Mouse (Mus musculus): ENCODE measurements around the gene Smarca2.
"Not testable (repeated sequence)": the region's sequence is repeated elsewhere in the genome, so short reads cannot be mapped to it uniquely, and the experiment has no call there.

Smarca2 gene

DNA sequence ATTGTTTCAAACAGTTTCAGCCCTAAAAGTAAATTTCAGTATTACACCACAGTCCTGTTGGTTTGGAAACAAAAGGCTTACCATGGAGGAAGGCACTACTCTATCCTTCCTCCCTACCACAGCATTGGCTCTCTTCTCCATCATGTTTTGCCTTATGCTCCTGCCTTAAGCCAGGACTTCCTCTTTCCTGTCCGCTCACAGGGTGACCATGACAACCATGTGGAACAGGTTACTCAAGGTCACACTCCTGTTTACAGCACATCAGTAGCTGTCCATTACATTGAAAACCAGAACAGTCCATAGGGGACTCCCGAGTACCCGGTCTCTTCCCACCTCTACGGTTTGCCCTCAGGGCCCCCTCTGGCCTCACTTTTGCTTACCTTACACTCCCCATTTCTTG lies 92.3 kb downstream of the Smarca2 start:
- no peak for DNase-seq (ENCODE audit: low spot score)

DNA sequence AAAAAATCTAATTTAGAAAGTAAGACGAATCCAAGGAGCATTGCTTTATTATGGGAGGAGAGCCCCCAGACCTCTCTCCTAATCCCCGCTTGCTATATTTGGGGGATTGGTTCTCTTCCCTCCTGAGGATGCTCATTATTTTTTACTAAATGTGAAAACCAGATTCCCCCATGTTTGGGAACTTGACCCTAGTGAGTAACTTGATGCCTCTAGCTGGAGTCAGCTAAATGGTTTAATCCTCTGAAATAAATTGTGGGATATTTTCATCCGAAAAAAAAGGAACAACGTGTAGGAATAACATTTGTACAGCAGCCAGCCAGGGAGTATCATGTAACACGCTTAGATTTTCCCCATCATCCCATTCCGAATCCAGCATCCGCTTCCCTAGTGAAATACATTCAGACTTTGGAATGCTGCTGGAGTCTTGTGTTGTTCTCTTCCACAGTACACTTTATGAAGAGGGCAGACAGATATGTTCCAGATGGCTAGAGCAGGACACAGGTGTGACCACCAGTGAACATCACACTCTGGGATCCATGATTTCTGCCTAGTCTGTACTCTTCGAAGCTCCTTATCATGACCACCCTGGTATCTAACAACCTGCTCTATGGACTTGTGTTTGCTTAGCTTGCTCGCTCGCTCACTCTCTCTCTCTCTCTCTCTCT lies 99.8 kb downstream of the Smarca2 start:
- peak; percentile 13 for DNase-seq (ENCODE audit: low spot score)

DNA sequence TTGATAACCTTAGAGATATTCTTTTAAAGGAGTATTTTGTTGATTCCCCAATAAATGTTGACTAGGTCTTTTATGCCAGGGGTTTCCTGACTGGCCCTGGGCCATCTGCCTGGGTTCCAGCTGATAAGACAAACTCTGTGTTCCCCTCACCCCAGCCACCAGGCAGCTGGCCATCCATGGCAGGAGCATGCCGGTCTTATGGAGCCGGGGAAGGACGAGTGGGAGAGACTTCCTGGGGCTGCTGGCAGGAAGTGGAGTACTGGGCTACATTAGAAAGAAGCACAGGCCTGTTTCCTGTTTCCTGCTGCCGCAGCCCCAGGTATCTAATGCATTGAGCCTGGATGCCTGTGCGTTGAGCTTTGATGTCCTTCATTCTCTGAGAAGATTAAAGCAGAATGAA lies 102.1 kb downstream of the Smarca2 start:
- DNase-seq (ENCODE audit: low spot score) = peak; percentile 12

DNA sequence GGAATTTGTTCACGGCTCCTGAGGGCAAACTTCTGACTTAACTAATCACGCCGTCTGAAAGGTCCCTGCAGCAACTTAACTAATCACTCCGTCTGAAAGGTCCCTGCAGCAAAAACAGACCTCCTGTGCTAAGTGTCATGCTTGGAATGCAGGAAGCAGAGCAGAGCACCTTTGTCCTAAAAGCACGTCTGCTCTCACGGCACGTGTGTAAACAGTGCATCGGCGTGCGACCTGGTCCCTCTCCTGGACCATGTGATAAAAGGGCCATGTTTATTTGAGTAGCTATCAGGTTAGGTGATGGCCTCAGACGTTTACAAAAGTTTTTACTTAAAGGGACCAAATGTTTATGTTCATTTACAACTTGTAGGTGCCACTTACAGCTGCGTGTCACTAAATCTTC lies 104.2 kb downstream of the Smarca2 start:
- peak; percentile 49 for DNase-seq (ENCODE audit: low spot score)

DNA sequence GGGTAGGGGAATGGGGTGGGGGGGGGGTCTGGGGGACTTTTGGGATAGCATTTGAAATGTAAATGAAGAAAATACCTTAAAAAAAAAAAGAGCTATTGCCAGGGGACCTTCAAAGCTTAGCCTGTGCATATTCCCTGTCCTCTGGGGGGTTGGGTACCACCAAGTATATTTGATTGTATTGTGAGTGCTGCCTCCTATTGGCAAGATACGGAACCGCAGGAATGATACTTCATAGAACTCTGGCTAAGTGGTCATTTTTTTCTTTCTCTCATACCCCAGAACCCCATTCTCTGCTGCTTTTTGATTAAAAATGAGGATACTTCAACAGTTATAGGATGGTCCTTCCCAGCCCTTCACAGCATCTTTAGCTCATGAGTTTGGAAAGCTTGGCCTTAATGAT lies 106.4 kb downstream of the Smarca2 start:
- peak; percentile 68 for DNase-seq (ENCODE audit: low spot score)

DNA sequence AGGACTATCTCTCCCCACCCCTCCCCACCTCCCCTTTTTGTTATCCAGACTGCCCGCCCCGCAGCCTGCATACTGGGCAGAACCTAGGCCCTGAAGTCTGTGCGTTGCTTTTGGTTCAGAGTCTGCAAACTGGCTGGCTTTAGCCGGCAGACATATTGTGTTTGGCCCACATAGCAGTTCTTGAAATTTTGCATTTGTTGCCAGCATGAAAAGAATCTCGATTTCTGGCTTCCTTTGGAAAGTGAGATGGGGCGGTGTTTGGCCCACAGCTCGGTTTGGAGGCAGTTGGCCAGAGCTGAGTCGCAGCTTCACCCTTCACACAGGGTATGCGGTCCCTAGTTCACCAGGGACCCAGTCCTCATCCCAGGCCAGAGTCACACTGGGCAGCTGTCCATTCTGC lies 111.4 kb downstream of the Smarca2 start:
- no peak for DNase-seq (ENCODE audit: low spot score)

DNA sequence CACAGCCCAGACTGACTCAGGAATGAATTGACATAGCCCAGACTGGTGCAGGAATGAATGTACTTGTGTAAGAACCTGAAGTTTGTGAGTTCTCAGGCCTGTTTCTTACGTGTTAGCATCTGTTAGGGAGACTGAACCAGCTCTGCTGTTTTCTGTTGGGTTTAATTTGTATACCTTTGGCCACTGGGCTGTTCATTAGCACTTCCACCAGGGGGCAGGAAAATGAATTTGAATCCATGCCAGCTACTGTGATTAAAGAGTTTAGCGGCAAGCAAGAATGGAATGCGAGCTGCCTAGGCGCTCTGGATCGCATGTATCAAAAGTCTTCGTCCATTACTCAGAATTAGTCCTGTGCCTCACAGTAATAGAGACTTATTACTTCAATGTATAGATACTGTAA lies 113.4 kb downstream of the Smarca2 start:
- peak; percentile 64 for DNase-seq (ENCODE audit: low spot score)

DNA sequence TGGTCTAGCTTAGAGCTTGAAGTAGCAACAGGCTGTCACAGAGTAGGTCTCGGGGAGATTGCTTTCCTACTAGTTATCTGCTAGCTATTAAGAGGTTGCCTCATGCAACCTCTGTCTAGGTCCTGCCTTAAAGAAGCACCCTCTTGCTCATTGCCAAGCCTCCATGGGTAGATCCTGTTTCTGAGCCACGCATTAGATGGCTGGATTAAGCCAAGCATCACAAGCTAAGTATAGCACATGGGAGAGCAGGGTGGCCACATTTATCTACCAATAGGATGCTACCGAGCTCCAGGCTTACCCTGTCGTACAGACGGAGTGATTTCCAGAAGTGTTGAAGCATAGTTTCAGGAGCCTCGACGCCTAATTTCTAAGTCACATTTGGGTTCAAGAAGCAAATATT lies 114.3 kb downstream of the Smarca2 start:
- DNase-seq (ENCODE audit: low spot score) = no peak

DNA sequence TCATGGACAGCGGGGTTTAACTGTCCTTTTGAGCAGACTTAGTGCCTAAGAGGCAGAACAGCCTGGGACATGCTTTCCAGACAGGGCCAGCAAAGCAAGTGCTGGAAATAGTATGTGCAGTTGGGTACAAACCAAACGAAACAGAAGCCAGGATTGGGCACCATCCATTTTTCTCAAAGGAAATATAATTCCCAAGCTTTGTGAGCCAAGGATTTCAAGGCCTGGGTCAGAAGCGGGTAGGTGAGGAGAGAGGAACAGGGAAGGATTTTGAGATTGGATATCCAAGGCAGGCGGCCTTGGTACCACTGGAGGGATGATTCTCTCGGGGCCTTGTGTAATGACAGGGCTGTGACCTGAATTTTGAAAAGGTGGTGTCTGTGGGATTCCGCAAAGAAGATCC lies 116.9 kb downstream of the Smarca2 start:
- DNase-seq (ENCODE audit: low spot score) = no peak

DNA sequence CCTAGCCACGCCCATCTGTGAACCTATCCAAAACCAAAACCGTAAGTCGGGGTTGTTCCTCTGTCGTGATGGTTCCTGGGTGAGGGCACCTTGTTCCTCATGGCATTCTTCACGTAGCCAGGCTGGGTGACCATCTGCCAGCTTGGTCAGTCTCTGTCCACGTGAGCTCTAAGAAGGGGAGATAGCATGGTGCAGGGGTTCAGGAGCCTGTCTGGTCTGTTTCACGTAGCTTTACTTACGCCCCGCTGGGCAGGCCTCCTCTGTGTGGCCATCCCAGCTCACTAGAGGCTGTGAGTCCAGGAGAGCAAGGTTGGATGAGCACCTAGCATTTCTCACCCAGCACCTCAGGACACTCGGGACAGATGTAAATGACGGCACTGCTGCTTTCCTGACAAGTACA lies 119.0 kb downstream of the Smarca2 start:
- DNase-seq (ENCODE audit: low spot score) = no peak

DNA sequence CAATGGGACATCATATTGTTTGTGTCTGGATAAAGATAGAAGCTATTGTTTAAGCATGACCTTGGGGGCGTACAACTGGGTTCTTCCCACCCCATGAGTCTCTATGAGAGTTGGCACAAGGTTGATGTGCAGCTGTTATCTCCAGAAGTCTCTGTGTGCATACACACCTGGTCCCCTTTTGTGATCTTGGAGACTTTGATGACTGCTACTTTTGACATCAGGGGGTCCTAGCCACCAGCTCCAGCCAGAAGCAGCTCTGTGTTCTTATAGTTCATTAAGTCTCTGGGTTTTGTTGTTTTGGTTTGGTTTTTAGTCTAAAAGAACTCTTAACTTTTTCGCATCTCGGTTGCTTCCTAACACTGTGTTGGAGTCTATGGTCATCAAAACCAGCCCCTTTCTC lies 119.8 kb downstream of the Smarca2 start:
- no peak for DNase-seq (ENCODE audit: low spot score)

DNA sequence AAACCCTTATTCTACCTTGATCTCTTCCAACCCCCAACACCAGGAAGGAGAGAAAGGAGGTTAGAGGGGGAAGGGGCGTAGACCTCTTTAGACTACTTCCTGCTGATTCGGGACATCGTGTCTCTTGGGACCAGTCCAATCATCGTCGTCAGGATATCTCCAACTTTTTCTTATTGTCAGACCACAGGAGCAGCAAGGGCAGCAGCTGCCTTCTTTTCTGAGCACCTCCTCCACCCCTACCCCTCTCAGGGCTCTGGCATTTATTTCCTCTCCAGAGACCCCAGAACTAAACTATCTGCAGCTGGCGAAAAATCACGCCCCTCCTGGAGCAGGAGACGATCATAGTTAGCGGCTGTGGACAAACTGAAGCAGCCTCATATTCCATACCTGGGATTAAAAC lies 122.9 kb downstream of the Smarca2 start:
- no peak for DNase-seq (ENCODE audit: low spot score)

DNA sequence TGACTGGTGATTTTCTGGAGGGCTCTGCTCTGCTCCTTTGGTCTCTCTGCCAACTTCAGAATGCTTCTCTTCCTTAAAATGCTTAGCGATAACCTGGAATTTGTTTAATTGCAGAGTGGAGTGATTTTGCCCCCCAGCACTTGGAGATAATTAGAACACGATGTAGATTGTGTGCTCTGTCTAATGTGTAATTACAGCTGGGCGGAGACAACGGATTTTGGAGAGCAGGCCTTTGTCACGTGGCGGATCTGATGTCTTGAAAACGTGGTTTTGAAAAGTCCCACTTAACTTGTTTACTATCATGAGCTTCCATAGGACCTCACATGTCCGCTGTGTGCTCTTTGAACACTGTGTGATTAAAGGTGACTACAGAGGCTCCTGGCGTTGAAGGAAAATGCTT lies 125.6 kb downstream of the Smarca2 start:
- no peak for DNase-seq (ENCODE audit: low spot score)

DNA sequence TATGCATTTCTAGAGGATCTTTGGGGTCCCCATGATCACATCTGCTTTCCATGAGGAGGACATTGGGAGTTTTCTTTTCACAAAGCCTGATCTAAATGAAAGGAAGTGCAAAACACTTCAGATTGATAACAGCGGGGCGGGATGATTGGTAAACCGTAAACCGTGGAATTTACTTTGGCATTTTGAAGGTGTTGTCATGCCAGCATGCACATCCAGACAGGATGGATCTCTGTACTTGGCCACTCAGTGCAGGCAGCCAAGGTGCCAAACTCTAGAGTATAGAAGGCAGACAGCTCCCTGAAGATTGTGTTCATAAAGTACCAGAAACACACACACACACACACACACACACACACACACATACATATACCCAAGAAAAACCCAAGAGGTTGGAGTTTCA lies 126.3 kb downstream of the Smarca2 start:
- no peak for DNase-seq (ENCODE audit: low spot score)

DNA sequence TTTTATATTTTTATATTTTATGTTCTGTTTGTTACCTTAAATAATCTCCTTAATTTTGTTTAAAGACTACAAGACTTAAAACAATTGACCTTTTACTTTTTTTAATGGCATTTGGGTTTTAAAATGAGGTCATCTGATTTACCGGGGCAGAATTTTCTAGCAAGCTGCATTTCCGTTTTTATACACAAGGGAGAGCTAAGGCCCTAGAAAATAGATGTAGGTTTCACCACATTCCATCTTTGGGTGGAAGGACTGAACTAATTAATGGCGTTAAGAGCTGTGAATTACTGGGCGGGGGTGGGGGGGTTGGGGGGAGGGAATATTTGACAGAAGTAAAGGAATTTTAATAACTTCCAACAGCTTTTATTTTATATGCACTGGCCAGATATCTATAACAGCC lies 127.0 kb downstream of the Smarca2 start:
- peak; percentile 71 for DNase-seq (ENCODE audit: low spot score)

DNA sequence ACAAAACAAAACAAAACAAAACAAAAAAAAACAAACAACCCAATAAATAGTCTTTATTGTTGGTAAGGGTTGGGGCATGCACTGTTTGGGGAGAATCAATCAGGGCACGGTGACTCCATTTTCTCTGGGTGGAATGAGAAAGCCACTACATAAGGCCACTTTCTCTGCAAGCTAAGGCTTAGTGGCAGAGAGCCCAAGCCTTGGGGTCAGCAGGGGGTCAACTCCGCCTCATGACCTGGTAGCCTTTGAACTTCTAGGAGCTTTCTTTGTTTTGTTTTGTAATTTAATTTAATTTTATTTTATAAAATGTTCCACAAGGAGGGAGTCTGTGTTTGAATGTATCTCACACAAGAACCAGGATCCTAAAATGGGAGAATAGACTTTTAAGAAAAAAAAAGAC lies 128.2 kb downstream of the Smarca2 start:
- DNase-seq (ENCODE audit: low spot score) = peak; percentile 48

DNA sequence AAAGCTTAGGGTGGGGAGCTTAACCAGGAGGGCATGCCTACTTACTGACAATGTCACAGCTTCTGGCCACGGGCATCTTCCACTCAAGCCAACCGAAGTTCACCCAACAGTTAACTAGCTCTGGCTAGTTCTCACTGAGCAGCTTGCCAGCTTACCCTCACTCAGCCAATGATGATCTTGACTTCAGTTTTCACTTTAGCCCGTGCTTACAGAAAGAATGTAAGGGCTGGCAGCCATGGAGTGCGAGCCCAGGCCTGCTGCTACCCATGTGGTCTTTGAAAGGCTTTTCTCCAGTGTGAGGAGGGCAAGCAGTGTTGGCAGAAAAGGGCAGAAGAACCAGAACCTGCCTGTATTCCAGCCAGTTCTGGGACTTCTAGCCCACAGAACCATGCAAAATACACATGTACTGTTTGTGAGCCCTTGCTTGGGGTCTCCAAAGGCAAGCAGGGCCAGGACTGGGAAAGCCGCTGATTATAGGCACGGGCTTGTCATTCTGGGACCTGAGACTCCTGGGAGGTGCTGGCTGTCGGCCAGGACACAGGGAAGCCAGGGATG lies 128.8 kb downstream of the Smarca2 start:
- DNase-seq (ENCODE audit: low spot score) = no peak

DNA sequence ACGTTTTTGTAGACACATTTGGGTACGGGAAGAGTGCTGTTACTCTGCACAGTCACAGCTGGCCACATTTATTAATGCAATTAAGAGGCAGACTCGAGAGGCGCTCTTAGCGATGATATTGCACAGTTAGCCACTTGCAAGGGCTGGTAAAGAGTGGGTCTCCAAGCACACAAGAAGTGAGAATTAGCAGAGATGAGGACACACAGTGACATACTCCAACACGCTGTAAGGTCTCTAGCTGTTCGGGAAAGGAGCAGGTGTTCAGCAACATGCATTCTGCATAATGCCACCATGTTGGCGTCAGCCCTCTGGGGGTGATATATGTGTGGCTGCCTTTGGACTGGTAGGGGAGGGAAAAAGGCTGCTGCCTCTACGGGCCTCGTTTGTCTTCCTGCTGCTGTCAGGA lies 129.9 kb downstream of the Smarca2 start:
- no peak for DNase-seq (ENCODE audit: low spot score)

DNA sequence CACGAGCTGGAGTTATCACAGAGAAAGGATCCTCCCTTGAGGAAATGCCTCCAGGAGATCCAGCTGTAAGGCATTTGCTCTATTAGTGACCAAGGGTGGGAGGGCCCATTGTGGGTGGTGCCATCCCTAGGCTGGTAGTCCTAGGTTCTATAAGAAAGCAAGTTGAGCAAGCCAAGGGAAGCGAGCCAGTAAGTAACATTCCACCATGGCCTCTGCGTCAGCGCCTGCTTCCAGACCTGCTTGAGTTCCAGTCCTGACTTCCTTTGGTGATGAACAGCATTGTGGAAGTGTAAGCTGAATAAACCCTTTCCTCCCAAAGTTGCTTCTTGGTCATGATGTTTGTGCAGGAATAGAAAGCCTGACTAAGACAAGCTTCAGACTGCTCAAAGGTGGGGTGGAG lies 140.2 kb downstream of the Smarca2 start:
- not testable (repeated sequence) for DNase-seq (ENCODE audit: low spot score)

DNA sequence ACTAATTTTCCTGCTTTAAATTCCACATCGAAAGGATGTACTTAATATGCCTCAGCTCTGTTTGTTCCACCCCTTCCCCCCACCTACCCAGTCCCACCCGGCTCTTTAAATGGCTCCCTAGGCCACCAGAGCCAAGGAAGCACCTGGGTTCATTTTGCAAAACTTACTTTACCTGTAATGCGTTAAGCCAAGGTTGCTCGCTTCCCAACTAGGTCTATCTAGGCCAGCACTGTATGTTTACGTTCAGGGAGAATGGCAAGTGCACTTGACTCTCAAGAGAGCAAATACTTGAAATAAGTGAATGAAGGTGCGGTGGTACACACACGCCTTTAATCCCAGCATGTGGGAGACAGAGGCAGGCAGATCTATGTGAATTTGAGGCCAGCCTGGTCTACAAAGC lies 140.7 kb downstream of the Smarca2 start:
- DNase-seq (ENCODE audit: low spot score) = no peak

DNA sequence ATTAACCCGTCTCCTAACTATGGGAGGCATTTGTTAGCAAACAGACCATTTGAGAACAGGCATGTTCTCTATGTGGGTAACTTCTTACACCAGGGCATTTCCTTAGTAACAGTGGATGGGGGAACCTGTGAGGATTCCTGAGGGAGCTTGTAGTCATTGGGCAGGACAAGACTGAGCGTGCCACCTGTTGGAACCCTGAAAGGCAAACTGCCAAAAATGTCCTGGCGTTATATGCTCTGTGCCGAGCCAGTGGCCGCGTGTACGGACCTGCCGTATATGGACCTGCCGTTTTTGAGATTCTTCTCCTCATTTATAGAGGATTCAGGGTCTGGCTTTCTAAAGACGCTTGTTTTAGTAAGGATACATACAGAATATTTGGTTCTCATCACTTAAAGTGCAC lies 141.4 kb downstream of the Smarca2 start:
- DNase-seq (ENCODE audit: low spot score) = no peak

DNA sequence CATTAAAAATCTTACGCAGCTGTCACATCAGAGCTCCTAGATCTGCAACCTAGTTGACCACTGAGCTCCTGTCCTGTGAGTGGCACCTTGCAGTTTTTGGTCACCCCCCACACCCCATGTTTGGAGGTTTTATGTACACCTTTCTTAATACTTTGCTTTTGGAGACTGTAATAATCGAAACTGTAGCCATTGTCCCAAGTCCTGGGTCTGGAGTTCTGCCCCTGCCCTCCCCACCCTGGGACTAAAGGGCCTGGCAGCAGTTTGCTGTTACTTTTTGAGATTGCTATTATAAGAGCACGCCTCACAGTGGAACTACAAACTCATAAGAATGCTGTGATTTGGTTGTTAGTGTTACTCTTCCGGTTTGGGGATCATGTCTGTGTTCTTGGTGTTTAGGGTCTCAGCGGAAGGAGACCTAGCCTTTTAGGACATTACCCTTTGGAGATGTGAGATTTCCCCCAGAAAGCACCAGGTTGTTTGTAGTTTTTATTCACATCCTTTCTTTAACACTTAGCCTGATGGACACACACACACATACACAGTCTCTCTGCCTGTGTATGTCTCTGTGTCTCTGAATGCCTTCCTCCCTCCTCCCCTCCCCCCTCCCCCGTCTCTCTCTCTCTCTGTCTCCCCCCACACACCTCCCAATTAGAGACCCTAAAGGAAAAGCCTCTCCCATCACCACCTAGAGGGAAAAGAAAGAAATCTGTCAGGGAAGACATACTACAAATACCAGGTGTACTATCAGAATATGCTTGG lies 142.0 kb downstream of the Smarca2 start:
- DNase-seq (ENCODE audit: low spot score) = no peak

Data from embryo, embryonic 10 days (tissue).